Comparison of ENCODE assay signal across 23 mouse cellular contexts in genomic region chr2:143847291-143847690, GRCm38 (mm10). TPM values are rescaled to one million over a fixed set of nuclear protein-coding genes. Genes with fewer than 3 reads are reported as not detected.
DNase-seq lines count a peak whose midpoint lies in the region; ATAC-seq and TF ChIP-seq lines count a peak whose summit lies in the region.
"Had no signal": no experiment of that assay in that cellular context is flagged by ENCODE, and none has a peak within 500 bp of the region (broad histone marks: within the 10 kb centered on the region; RNA-seq: fewer than 3 reads in every experiment).

No protein-coding gene starts in this region.

- ATAC-seq in heart, embryonic 12.5 days (ENCODE audit: insufficient number of reproducible peaks, low FRiP score) = peak; percentile 7; the same call in 1 of the 2 replicates
- ATAC-seq in lung, embryonic 16.5 days (ENCODE audit: low read depth) = no peak
- no peak for ATAC-seq in intestine, embryonic 15.5 days
- ATAC-seq in stomach, postnatal 0 days (ENCODE audit: low FRiP score, low TSS enrichment) = no peak
- ATAC-seq: forebrain, embryonic 13.5 days had no signal

- no peak overlapping the region for H3K9ac ChIP-seq in heart, embryonic 12.5 days
- H3K9ac ChIP-seq in lung, embryonic 16.5 days (ENCODE audit: low read length) = no peak overlapping the region
- H3K9ac ChIP-seq in intestine, embryonic 15.5 days = no peak overlapping the region
- no peak overlapping the region for H3K9ac ChIP-seq in stomach, postnatal 0 days (ENCODE audit: low read length)
- H3K9ac ChIP-seq: embryonic facial prominence, embryonic 15.5 days; forebrain, embryonic 13.5 days; hindbrain, embryonic 14.5 days; liver, embryonic 13.5 days; stomach, embryonic 15.5 days had no signal

- no peak for TF ChIP-seq CTCF in stomach, postnatal 0 days (IDR thresholded peaks at IDR 0.05; ENCODE audit: low read depth)

- no peak for DNase-seq in heart, postnatal 25 days (ENCODE audit: low spot score)
- DNase-seq in lung, postnatal 10 days = no peak
- DNase-seq in stomach, postnatal 0 days (ENCODE audit: low spot score) = no peak
- no peak for DNase-seq in embryo, embryonic 10 days (ENCODE audit: low spot score)
- DNase-seq in adipocyte (ENCODE audit: low spot score) = no peak
- DNase-seq: cerebellum, adult 11-12 months; cerebellum, adult 9-11 months; layer of hippocampus, postnatal 36 days; liver, embryonic 13.5 days; midbrain, embryonic 14.5 days; thymus, adult 18-20 months; thymus, postnatal 25 days had no signal

- intact Hi-C loops in heart, postnatal 25 days (cut with DNase I) = no loop called here

- no peaks in the 10 kb centered on the region for H3K36me3 ChIP-seq in heart, embryonic 12.5 days
- no peaks in the 10 kb centered on the region for H3K36me3 ChIP-seq in lung, embryonic 16.5 days (ENCODE audit: control insufficient read depth, insufficient read depth, low read length)
- no peaks in the 10 kb centered on the region for H3K36me3 ChIP-seq in intestine, embryonic 15.5 days
- H3K36me3 ChIP-seq in stomach, postnatal 0 days (ENCODE audit: control insufficient read depth, insufficient read depth, low read length) = no peaks in the 10 kb centered on the region
- H3K36me3 ChIP-seq: embryonic facial prominence, embryonic 10.5 days; embryonic facial prominence, embryonic 15.5 days; liver, embryonic 13.5 days; stomach, embryonic 15.5 days had no signal

- 54% methylated on average over 3 of the region's 3 CpGs for WGBS in heart, embryonic 12.5 days
- WGBS in lung, embryonic 16.5 days = 44% methylated on average over 3 of the region's 3 CpGs
- WGBS in intestine, embryonic 15.5 days = 58% methylated on average over 3 of the region's 3 CpGs
- 69% methylated on average over 3 of the region's 3 CpGs for WGBS in stomach, postnatal 0 days

- no peaks in the 10 kb centered on the region for H3K27me3 ChIP-seq in heart, embryonic 12.5 days (replicated peaks)
- H3K27me3 ChIP-seq in lung, embryonic 16.5 days (ENCODE audit: control insufficient read depth, insufficient read depth, low read depth, low read length) = no peaks in the 10 kb centered on the region
- no peaks in the 10 kb centered on the region for H3K27me3 ChIP-seq in intestine, embryonic 15.5 days (replicated peaks)
- H3K27me3 ChIP-seq in stomach, postnatal 0 days (ENCODE audit: control insufficient read depth, insufficient read depth, low read length) = no peaks in the 10 kb centered on the region
- H3K27me3 ChIP-seq: embryonic facial prominence, embryonic 15.5 days; forebrain, embryonic 13.5 days; liver, embryonic 13.5 days; stomach, embryonic 15.5 days had no signal

- TF ChIP-seq EP300 in stomach, postnatal 0 days (optimal IDR thresholded peaks at IDR 0.05) = no peak

- H3K4me2 ChIP-seq in heart, embryonic 12.5 days = no peak overlapping the region
- no peak overlapping the region for H3K4me2 ChIP-seq in lung, embryonic 16.5 days (ENCODE audit: low read depth, low read length)
- H3K4me2 ChIP-seq in intestine, embryonic 15.5 days (replicated peaks) = no peak overlapping the region
- no peak overlapping the region for H3K4me2 ChIP-seq in stomach, postnatal 0 days (replicated peaks; ENCODE audit: low read depth)
- H3K4me2 ChIP-seq: embryonic facial prominence, embryonic 15.5 days; forebrain, embryonic 13.5 days; hindbrain, embryonic 14.5 days; liver, embryonic 13.5 days; stomach, embryonic 15.5 days had no signal

- H3K9me3 ChIP-seq in heart, embryonic 12.5 days (replicated peaks) = no peaks in the 10 kb centered on the region
- no peaks in the 10 kb centered on the region for H3K9me3 ChIP-seq in lung, embryonic 16.5 days (ENCODE audit: control insufficient read depth, low read length)
- no peaks in the 10 kb centered on the region for H3K9me3 ChIP-seq in intestine, embryonic 15.5 days
- no peaks in the 10 kb centered on the region for H3K9me3 ChIP-seq in stomach, postnatal 0 days (ENCODE audit: control insufficient read depth, low read length)
- H3K9me3 ChIP-seq: embryonic facial prominence, embryonic 10.5 days; embryonic facial prominence, embryonic 15.5 days; forebrain, embryonic 13.5 days; liver, embryonic 13.5 days; stomach, embryonic 15.5 days had no signal

- H3K27ac ChIP-seq in heart, embryonic 12.5 days (ENCODE audit: poor library complexity, severe bottlenecking) = peak overlapping the region; percentile 13; the same call in 1 of the 2 replicates
- H3K27ac ChIP-seq in lung, embryonic 16.5 days (ENCODE audit: low read length) = peak overlapping the region; percentile 73
- H3K27ac ChIP-seq in intestine, embryonic 15.5 days = peak overlapping the region; percentile 73
- H3K27ac ChIP-seq in stomach, postnatal 0 days (replicated peaks) = 0 out of 2 replicates have a peak overlapping the region, but pooled peaks have one; percentile 30
- H3K27ac ChIP-seq: embryonic facial prominence, embryonic 10.5 days; embryonic facial prominence, embryonic 15.5 days; forebrain, embryonic 13.5 days; heart, adult 2 months; hindbrain, embryonic 14.5 days; kidney, postnatal 0 days; liver, embryonic 13.5 days; stomach, embryonic 15.5 days had no signal

- no peak overlapping the region for H3K4me3 ChIP-seq in heart, embryonic 12.5 days
- H3K4me3 ChIP-seq in lung, embryonic 16.5 days (ENCODE audit: low read length) = no peak overlapping the region
- no peak overlapping the region for H3K4me3 ChIP-seq in intestine, embryonic 15.5 days (replicated peaks)
- no peak overlapping the region for H3K4me3 ChIP-seq in stomach, postnatal 0 days (ENCODE audit: low read depth, low read length)
- H3K4me3 ChIP-seq: embryonic facial prominence, embryonic 10.5 days; embryonic facial prominence, embryonic 15.5 days; forebrain, embryonic 13.5 days; heart, adult 2 months; liver, embryonic 13.5 days; stomach, embryonic 15.5 days had no signal

- H3K4me1 ChIP-seq in heart, embryonic 12.5 days (replicated peaks) = peaks cover 12% of the 10 kb centered on the region; the same call in 1 of the 2 replicates
- H3K4me1 ChIP-seq in lung, embryonic 16.5 days (replicated peaks; ENCODE audit: control insufficient read depth, insufficient read depth, low read length) = peaks cover 18% of the 10 kb centered on the region
- H3K4me1 ChIP-seq in intestine, embryonic 15.5 days (replicated peaks) = peaks cover 5% of the 10 kb centered on the region; the same call in 1 of the 2 replicates
- peaks cover 2% of the 10 kb centered on the region; the same call in 1 of the 2 replicates for H3K4me1 ChIP-seq in stomach, postnatal 0 days (replicated peaks; ENCODE audit: control insufficient read depth, insufficient read depth)
- H3K4me1 ChIP-seq: embryonic facial prominence, embryonic 15.5 days; forebrain, embryonic 13.5 days had no signal

RNA-seq across cellular contexts. Expression of gene Bfsp1, which starts 15.7 kb away (rescaled TPM):
- 2.2 and 2.3 TPM in 2 replicates for polyA plus RNA-seq in heart, embryonic 12.5 days (2016; fragmentation: Nextera tagmentation; extraction: Ambion mirVana)
- under 1 TPM; 0.34 TPM for total RNA-seq in heart, postnatal 25 days (2021)
- polyA plus RNA-seq in lung, embryonic 16.5 days (2015; fragmentation: Nextera tagmentation; extraction: Ambion mirVana) = 1.6 and 2.2 TPM in 2 replicates
- polyA plus RNA-seq in intestine, embryonic 15.5 days (2015; fragmentation: Nextera tagmentation; extraction: Ambion mirVana) = 4.2 and 4.3 TPM in 2 replicates
- 1.5 and 1.6 TPM in 2 replicates for polyA plus RNA-seq in stomach, postnatal 0 days (2015; fragmentation: Nextera tagmentation; extraction: Ambion mirVana)
- total RNA-seq: common myeloid progenitor, adult 5-6 weeks had no signal

Comparison
In these comparisons a context has a peak if more than half of its experiments do, and no peak if none do; other contexts are left out.
1. H3K27ac ChIP-seq: peak in every context shown above with its lines; median percentile 73 in lung, embryonic 16.5 days; 73 in intestine, embryonic 15.5 days; 30 in stomach, postnatal 0 days; 13 in heart, embryonic 12.5 days.